Mouse (Mus musculus) CD4-positive helper T cell, adult 2 months (primary cell): ENCODE measurements around the gene Diras2.
"Not testable (repeated sequence)": the region's sequence is repeated elsewhere in the genome, so short reads cannot be mapped to it uniquely, and the experiment has no call there.

Source experiments
- DNase-seq: peaks from one replicate; pipeline ENCODE4 v3.0.0-alpha.2; 2012; ENCODE audit warnings: low read depth, missing footprints, low spot score

The Diras2 gene

DNA sequence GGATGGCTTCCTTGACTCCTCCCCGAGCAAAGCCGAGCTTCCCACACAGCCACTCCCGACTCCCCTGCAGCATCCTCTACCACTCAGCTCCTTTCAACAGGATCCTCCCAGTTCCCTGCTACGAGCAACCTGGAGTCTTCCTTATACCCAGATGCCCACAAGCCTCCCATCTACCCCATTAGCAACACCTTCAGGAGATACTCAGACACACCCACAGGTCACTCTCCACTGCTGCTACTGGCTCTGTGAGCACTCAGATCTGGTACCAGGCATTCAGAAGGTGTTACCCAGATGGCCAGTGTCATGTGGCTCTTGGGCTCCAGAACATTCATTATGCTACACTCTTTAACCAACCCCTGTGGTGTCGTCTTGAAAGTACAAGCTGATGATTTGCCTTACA is 11.7 kb downstream of the Diras2 start:
- DNase-seq: no peak

DNA sequence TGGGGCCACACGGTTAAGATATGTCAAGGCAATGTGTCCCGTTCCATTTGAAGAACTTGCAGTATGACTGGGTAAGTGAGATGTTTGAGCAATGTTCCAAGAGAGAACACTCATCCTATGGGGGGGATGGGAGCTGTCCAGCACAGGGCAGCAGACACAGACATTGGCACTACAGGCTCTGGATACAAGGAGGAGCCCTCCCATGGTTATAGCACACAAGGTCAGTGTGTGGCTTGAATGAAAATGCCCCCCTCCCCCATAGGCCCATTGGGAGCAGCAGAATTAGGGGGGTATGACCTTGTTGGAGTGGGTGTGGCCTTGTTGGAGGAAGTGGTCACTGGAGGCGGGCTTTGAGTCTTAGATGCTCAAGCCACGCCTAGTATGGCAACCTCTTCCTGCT is 12.7 kb downstream of the Diras2 start:
- DNase-seq: no peak

DNA sequence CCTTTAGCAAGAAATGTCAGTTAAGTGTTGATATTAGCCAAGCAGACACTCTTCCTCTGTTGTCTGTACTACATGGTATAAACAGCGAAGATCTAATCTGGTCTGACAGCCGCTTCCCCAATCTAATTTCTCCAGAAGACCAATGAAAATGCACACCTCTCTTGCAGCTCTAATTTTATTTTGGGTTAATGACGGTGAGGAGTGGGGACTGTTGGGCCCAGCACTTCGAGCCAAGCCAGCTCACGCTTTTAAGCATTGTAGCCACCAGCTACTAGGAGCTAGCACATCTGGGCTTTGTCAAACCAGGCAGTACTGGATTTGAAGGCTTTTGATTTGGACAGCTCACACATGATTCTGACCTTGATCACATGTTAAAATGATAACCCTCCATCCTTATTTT is 14.1 kb downstream of the Diras2 start:
- no peak for DNase-seq

DNA sequence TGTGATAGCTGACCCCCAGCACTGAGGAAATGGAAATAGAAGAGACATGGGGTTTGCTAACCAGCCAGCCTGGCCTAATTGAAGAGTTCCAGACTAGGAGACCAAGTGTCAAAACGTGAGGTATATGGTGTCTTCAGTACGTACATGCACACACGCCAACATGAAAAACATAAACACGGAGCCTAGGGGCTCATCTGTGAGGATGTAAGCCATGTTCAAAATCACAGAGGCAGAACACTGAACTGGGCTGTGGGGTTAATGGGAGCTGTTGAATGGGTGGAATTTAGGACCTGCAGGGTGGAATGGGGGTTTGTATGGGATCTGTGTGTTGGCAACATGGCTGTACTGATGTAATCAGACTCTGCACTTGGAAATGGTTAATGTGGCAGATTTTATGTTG is 14.5 kb downstream of the Diras2 start:
- no peak for DNase-seq

DNA sequence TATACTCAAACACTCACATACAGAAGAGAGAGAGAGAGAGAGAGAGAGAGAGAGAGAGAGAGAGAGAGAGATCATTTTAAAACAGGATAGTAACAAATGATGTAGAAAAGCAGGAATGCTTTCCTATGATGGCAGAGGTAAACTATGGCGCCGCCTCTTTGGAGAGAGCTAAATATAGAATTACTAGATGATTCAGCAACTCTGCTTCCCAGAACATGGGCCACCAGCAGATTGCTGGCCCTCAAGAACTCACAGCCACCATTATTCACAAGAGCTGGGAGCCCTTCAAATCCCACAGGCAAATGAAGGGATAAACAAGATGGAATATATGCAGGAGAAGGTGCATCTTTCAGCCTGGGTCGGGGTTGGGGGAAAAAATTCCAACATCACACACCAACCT is 15.0 kb downstream of the Diras2 start:
- DNase-seq: no peak

DNA sequence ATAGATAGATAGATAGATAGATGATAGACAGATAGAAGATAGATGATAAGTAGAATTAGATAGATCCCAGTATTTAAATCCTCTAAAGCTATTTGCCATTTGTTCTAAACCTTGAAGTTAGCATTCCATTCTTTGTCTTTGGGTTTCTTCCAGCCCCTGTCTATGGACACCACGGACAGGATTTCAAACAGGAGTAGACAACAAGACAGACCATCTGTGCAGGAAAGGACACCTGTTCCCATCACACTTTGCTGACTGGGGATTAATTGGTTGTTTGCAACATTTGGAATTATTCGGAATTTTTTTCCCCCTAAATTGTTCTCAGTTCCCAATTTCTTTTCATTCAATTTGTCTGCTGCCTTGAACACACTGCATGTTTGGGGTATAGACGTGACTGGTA is 17.5 kb downstream of the Diras2 start:
- DNase-seq: no peak

DNA sequence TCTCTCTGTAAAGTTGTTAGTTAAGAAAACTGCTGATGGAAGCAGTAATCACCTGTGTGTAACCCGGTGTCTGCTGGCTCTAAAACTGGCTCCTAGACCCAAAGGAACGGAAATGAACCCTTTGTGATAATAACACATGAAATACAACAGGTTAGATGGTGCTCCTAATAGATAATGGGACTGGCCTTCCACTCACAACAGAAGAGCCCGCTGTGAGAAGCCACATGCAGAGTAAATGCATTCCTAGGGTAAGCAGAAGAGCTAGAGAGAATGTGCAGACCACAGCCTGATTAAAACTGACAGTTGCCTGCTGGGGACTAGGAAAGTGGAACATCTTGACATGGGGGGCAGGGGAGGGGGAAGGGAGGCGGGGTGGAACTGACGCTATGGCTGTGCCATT is 18.7 kb downstream of the Diras2 start:
- DNase-seq: no peak

DNA sequence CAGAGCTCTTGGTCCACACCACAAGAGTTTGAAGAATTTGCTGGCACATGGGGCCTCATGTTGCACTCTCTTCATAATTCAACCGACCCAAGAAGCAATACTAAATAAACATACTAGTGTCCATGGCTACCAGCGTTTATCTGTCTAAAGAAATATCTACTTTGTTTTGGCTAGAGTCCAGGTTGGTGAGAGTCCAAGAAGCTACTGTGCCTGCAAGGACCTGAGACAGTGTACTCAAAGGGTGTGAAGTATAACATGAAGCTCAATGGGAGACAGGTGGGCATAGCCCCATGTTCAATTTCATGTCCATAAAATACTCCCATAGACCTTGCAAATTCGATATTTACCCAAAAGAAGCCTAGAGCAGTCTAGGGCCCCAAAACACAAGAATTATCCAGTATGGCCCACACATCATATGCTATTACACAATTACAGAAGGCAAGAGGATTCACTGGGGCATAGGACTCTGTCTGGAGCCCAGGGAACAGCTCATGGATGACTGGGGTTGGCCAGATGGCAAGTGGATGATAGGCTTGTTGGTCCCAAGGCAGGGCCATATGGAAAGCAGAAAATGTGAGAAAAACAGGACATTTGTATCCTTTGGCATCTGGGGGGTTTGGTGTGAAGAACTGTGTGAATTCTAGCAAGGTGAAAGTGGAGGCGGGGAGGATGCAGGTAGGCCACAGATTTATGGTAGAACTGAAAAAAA is 20.8 kb downstream of the Diras2 start:
- no peak for DNase-seq

DNA sequence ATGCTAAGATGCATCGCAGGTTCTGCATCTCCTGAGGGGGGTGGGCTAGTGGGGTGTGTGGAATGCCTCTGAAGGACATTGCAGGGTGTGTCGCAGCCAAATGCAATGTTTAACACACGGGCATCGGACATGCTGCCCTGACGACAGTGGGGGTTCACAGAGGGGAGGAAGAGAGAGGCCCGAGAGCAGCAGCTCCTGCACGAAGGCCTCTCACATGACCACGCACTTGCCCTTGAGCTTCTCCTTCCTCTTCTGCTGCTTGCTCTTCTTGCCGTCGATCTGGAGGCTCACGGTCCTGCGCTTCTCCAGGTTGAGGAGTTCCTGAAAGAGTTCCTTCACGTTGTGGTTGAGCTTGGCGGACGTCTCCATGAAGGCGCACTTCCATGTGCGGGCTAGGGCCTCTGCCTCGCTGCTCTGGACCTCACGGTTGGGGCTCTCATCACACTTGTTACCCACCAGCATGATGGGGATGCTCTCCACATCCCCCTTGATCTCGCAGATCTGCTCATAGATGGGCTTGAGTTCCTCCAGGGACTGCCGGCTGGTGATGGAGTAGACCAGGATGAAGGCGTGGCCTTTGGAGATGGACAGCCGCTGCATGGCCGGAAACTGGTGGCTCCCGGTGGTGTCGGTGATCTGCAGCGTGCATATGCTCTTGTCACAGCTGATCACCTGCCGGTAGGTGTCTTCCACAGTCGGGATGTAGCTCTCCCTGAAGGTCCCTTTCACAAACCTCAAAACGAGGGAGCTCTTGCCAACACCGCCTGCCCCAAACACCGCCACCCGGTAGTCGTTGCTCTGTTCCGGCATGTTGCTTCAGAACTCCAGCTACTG is 23.4 kb downstream of the Diras2 start:
- no peak for DNase-seq

DNA sequence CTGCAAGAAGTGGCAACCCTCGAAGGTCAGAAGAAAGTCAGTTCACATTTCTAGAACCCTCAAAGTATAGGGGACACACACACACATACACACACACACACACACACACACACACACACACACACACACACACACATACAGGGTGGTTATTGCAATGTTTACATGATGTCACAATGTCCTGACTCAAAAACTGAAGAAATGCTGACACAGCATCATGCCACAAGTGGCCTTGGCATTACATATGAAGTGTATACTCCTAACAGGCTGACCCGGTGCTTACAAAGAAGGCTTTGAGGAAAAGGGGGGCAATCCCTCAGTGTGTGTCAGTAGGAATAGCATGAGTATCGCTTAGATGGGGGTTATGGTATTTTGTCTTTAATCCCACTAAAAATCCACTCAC is 24.3 kb downstream of the Diras2 start:
- not testable (repeated sequence) for DNase-seq

DNA sequence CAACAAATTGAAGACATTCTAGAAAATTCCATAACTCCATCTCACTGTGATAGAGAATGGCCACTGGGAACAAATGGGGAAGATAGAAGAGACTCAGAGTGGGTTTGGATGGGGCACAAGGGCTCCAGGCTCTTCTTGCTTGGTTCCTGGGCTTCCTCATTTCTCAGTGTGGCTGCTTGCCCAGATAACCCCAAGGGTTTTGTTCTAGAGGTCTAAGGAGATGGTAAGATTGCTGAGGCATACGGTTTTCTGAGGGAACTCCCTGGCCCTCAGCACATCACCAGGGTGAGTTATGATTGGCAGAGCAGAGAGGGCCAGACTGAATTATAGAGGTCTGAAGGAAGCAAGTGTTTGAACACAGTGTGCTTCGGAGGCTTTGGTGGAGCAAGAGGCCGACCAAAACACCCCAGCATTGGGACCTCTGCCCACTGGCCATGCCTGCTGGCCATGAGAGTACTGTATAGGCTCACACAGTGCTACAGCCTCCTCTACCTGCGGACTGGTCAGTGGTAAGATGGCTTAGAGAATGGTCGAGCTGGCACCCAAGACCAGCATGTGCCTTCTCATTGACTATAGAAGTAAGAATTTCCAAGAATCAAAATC is 25.3 kb downstream of the Diras2 start:
- DNase-seq: not testable (repeated sequence)

DNA sequence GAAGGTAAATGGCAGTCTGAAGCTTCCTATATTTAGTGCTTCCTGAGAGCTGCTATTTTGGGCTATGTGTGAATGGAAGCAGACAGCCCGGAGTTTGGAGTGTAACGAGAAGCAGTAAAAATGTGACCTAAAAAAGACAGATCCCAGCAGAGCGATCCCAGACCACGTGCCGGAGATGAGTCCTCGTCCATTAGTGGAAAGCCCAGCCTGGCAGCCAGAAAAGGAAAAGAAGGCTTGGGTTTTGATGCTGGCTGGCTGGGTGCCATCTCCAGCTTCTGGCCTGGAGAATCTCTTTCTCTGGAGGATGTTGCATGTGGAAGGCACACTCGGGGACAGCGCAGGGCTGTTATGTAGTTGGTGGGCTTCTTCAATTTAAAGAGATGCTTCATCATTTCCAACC is 29.4 kb downstream of the Diras2 start:
- DNase-seq: no peak

DNA sequence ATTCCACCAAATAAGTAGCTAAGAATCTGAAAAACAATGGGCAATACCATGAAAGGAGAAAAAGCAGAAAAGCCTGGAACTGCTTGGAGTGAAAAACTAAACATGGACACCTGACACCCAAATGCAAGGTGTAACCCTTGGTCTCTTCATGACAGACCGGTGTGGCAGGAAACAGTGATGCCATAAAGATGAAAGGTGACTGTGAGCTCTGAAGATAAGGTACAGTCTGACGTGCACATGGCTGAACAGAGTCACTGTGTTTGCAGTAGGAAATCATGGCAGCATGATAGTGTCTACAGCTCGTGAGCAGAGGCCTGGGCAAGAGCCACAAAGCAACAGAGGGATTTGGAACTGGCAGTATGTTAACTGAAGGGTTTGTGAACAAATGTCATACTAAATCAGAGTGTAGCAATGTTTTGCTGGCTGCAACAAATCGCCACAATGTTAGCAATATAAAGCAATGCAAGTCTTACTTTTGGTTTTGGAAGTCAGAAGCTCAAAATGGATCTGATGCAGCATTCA is 34.0 kb downstream of the Diras2 start:
- no peak for DNase-seq

DNA sequence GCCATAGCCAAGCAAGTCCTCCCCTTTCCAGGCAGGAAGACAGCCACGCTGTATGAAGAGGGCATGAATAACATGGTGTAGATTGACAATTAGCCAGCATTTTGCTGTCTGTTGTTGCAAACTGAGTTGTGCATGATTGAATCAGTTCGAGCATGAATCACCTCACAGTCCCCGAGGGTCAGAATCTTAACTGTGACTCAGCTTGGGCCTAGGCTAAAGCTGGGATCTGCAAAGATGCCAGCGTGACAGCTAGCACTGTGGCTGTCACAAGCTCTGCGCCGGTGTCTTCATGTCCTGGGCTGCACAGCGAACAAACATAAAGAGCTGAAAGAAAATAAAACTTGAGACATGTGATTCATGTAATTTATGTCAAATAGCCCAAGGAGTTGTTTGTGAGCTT is 42.3 kb downstream of the Diras2 start:
- no peak for DNase-seq

DNA sequence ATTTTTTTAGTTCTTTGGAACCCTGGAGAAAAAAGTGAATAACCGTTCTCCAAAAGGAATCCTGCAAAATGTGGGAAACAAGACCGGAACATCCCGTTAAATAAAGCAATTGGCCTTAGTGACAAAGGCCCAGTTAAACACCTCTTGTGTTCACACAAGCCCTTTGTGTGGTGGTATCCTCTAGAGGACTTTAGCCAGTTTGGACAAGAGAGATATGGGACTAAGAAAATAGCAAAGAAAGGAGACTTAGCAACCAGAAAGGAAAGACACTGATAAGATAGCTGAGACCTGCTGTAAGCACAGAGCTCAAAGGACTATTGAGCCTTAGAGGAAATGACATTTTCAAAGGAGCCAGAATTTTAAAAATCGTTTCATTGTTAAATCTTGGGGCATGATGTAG is 47.0 kb downstream of the Diras2 start:
- no peak for DNase-seq

DNA sequence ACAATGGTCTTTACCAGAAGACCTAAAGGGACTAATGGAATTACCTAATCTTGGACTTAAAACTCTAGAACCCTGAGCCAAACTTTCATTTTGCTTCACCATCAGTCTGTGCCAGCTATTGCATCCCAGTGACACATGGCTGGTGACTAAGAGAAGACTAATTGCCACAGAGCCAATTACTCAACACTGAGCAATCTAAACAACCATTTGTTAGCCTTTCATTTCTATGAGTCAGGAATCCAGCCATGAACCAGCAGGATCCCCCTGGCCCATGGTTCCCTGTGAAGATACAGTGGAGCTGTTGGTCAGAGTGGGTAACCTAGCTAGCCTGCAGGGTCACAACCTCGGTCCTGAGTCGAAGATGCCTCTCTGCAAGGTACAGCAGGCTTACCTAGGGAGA is 49.3 kb downstream of the Diras2 start:
- DNase-seq: no peak

DNA sequence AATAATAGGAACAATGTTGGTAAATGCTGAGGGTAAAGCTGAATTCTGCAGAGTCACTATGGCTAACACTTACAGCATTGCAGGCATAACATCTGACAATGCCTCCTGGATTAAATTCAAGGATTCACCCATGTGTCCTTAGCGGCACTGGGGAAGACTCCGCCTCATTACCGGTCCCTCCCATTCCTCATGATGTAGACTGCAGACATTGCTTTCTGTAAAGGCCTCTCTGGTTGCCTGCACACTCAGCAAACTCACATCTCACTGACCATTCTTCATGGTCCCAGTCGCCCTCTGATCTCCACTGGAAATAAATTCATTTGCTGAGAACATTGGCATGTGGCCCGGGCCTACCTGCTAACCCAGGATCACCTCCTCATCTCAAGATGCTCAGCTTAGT is 51.9 kb downstream of the Diras2 start:
- no peak for DNase-seq

DNA sequence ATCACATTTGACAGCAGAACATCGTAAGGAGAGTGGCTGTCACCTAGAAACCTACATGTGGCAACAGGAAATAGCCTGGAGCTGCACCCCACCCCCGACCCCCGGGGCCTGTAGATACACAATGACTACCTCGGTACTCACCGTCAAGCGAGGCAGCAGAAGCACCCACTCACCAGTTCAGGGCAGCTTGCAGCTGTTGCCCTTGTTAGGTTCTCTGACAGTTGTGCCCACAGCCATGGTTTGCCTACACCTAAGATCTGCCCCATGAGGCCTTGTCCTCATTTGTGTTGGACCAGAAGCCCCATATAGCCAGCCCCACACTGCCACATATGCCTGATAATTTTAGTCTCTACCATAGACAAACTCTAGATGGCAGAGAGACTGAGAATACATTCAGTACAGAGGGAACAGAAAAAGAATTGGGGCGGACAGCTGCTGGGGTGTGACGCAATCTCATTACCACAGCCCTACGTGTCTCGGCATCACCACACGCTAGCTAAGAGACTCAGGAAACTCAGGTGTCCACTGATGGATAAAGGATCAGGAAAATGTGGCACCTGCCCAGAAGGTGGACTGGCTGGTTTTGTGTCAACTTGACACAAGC is 54.0 kb downstream of the Diras2 start:
- no peak for DNase-seq

DNA sequence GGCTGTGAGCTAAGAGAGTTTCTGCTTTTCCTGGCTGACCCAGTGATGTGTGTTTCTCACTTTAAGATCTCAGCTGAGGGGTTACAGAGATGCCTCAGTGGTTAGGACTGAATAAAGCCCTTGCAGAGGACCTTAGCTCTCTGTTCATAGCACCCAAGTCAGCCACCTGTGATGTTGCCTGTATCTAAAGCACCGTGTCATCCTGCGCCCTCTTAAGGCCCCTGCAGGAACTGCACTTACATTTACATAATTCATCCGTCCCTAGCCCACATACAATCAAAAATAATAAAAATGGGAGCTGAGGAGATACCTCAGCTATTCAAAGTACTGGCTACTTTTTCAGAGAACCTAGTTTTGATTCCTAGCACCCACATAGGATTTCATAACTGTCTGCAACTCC is 54.9 kb downstream of the Diras2 start:
- peak; percentile 11 for DNase-seq

DNA sequence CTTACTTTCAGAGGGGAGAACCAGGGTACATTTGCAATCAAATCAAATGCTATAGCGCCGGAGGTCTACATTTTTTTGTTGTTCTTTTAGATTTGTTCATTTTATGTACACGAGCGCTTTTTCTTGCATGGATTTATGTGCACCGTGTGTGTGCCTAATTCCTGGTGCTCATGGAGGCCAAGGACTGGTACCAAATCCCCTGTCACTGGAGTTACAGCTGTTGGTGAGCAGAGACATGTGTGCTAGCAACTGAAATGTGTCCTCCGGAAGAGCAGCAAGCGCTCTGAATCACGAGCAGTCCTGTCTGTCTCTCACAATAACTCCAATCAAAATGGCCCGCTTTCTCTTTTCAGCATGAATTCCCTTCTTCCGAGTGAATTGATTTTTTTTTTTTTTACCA is 55.8 kb downstream of the Diras2 start:
- no peak for DNase-seq

DNA sequence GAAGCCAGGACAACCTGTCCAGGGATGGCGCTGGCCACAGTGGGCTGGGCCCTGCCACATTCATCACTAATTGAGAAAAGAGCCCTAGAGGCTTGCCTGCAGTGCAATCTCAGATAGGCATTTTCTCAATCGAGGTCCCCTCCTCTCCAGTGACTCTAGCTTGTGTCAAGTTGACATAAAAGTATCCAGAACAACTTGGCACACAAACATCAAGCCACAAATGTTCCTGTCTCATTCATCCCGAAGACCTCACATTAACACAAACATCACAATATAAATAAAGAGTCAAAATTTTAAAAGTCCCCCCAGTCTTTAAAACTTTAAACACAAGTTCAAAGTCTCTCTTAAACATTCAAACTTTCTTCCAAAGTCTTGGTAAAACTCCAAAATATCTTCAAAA is 56.3 kb downstream of the Diras2 start:
- DNase-seq: no peak
